Mouse (Mus musculus) mesoderm, embryonic 11.5 days (tissue): Measurements from ENCODE around the gene Med24.
"Not testable (repeated sequence)": the region's sequence is repeated elsewhere in the genome, so short reads cannot be mapped to it uniquely, and the experiment has no call there.

ENCODE experiments used
- DNase-seq: peaks from one replicate; pipeline ENCODE4 v3.0.0-alpha.2; 2012; ENCODE audit warnings: low read depth, low spot score

The Med24 gene

GRCm38 (mm10) chr11:98720756-98721155 is 8.5 kb downstream of the Med24 start:
- no peak for DNase-seq

GRCm38 (mm10) chr11:98717904-98718303 is 11.3 kb downstream of the Med24 start:
- DNase-seq = peak; percentile 72

- DNase-seq = no peak
Measured at GRCm38 (mm10) chr11:98715946-98716345, 13.3 kb downstream of the Med24 start.

- DNase-seq = no peak
Measured at GRCm38 (mm10) chr11:98713703-98714102, 15.5 kb downstream of the Med24 start.

DNA sequence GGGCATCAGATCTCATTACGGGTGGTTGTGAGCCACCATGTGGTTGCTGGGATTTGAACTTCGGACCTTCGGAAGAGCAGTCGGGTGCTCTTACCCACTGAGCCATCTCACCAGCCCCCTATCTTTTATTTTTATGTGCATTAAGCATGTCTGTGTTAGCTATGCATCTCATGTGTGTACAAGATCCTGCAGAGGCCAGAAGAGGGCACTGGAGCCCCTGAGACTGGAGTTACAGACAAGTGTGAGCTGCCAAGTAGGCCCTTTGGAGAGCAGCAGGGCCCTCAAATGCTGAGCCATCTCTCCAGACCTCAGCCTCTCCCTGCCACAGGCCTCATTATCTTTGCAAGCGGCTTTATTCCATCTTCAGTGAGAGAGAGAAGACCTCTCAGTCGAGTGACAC is 17.2 kb downstream of the Med24 start:
- DNase-seq = not testable (repeated sequence)

DNA sequence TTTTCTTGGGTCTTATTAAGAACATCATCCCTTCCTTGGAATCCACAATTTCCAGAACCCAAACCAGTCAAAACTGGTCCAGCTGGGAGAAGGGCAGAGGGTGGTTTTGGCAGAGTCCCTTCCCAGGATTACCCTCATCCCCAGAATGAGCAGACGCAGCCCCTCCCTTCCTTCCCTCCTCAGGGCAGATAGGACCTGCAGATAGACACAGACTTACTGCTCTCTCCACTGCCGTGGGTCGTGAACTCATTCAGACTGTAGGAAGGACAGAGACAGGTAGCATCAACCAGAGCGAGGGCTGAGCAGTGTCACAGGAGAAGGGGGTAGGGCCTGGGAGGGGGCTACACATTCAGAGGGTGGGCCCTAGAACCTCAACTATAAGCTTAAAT is 18.2 kb downstream of the Med24 start:
- DNase-seq = no peak

- peak; percentile 90 for DNase-seq
Measured at GRCm38 (mm10) chr11:98710416-98711045, 18.7 kb downstream of the Med24 start.

DNA sequence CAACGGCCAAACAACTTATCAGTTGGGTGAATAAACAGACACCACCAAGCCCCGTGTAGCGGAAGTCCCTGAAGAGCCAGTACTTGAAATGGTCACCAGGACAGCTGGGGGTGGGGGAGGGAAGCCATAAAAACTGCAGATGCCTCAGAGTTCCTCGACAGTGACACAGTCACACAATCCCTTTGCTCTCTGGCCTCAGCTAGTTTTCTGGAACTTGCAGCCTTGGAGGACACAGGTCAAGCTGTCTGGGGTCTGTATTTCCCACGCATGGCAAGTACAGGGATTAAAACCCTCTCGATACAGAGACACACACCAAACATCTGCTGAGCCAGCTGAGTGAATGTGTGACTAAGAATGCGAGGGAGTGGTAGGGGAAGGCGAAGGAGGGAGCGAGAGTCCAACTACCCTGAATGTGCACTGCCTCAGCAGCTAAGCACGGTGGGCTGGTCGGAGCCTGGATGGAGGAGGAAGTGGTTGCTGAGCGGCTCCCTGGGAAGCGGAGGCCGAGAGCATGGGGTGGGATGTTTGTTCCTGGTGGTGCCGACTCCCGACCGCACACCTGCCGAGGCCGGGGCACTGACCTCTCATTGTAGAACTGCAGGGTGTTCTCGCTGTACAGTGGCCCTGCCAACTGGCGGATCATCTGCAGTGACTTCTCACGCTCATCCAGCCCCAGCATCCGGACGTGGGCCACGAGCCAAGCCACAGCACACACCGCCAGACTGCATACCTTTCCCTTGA is 20.1 kb downstream of the Med24 start:
- no peak for DNase-seq

DNA sequence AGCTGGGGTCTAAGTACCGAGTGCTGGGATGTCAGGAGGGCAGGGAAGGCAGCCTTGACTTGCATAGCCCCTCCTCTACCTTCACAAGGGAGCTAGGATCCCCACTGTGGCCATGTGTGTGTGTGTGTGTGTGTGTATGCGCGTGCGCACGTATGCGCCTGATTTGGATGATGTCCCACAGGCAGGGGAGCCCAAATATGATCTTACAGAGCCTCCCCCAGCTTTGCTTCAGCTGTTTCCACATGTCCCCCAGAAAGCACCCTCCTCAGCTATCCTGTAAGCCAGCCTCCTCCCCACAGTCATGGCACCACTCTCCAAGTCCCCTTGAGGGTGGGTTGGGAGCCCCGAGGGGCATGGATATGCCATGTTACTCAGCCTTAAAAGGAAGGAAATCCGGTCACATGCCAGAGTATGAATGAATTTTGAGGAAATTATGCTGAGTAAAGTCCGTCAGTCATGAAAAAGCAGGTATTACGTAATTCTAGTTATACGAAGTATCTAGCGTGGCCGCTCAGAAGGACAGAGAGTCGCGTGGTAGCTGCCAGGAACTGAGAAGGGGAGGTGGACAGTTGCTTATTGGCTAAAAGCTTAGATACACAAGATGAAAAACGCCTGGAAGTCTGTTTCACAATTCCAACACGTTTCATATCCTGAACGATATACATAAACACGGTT is 20.8 kb downstream of the Med24 start:
- DNase-seq = no peak

DNA sequence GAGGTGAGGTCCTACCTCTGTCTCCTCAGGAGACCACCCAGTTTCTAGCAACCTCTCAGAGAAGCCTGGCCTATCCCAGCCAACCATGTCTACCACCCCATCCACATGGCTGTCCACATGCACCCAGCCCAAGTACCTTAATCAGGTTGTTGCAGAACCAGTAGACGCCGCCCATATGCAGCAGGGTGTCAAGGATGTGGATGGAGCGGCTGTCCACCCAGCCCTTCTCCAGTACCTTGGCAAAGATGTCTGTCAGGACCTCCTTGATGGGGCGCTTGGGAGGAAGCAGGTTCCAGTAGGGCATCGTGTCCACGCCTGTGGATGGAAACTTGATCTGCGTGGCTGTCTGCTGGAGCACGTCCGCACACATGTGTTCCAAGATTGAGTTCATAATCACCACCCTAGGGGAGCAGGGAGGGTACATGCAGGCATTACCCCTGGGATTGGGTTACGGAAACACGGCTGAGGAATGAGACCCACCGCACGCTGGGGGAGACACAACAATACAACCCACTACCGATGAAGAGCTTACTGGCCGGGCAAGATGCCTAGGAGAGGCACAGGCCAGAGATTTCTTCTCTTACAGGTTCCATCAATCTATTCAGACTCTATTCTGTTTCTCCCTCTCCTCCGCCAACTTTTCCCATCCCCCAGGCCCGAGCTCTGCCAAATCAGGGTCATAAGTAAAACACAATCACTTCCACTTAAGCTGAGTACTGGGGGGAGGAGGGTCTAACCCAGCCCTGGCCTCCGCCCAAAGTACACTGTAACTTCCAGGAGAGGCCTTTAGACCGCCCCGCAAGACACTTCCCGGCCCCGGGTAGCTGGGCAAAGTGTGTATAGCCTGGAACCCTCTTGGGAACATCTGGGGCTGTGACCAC is 21.6 kb downstream of the Med24 start:
- DNase-seq = no peak

- DNase-seq = no peak
Measured at GRCm38 (mm10) chr11:98705021-98705420, 24.2 kb downstream of the Med24 start.

GRCm38 (mm10) chr11:98702323-98702722 is 26.9 kb downstream of the Med24 start:
- no peak for DNase-seq

DNA sequence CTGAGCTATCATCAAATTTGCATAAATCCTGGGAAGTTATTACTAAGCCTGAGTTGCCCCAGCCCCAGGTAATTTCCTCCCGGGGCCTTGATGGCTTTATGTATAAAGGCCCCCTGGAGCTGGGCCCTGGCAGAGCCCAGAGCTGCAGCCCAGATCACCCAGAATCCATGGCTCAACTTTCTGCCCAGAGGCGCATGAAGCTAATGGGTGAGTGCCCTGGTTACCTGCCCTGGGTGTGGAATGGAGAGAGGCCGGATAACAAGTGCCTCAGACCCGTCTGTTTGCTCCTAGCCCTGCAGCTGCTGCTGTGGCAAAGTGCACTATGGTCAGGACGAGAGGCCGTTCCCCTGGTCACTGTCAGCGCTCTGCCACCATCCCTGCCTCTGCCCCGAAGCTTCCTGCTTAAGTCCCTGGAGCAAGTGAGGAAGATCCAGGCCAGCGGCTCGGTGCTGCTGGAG is 28.0 kb downstream of the Med24 start, which contains the start of gene Csf3:
TSS of gene Csf3 (plus strand) at position 51 of the 458 bp plus-strand sequence.
- no peak for DNase-seq

DNA sequence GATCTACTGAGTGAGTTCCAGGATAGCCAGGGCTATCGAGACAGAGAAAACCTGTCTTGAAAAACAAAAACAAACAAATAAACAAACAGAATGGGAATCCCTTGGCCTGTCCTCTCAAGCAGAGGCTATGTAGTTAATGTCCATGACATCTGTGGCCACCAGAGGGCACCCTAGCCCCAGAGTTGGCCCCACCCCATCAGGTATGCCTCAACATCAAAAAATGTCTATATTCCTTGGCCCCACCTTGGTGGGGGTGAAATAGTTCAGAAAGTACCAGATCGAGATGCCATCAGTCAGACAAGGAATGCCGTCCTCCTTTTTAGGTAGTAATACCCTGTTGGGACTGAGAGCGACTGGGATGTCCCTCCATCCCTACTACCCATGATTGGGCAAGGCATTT is 29.3 kb downstream of the Med24 start:
- peak; percentile 72 for DNase-seq

- DNase-seq = no peak
Measured at GRCm38 (mm10) chr11:98698849-98699640, 30.2 kb downstream of the Med24 start.

DNA sequence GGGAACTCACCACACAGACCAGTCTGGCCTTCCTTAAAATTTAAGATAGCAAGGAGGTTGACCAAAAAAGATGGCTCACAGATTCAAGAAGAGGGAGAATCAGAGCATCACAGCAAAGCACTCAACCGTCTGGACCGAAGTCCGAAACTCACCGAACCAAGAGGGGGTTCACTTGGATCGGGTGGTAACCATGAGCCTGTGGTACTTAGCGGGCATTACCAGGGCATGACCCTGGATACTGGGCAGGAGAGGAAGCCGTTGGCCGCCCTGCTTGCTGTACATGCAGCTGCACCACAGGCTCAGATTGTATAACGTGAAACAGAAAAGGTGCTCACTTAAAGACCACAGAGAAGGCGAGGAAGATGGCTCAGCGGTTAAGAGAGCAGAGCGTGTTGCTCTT is 32.0 kb downstream of the Med24 start:
- DNase-seq = no peak

DNA sequence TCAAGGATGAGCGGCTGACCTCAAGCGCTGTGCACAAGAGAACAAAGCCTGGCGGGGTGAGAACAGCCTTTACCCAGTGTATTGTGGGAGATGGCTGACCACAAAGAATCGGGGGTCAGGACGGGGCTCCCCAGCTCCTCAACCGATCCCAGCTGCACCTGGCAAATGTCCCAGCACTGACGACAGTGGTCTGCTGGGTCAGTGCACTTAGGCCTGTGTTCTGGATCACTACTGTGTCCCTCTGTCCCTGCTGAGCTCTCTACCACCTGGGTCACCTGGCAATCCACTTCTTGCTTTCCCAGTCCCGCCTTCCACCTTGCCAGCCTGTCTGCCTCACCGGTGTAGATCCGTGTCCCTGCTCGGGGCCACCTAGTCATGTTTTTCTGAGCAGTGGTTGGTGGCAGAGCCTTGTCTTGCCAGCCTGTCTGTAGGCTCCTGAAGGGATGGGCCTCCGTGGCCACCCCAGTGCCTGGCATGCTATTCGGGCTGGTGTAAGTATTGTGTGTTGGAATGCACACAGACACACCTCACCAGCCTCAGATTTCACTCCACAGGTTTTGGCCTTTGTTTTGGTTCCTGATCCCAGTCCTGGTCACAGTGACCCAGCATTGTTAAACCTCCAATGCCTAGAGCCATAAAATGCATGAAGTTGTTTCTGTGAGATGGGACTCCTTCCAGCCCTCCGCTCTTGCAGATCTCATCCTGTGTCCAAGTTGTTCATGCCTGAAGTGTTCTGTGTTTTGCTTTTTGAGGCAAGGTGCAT is 32.6 kb downstream of the Med24 start:
- DNase-seq = no peak

- DNase-seq = no peak
Measured at GRCm38 (mm10) chr11:98695408-98695807, 33.8 kb downstream of the Med24 start.

GRCm38 (mm10) chr11:98694301-98694700 is 34.9 kb downstream of the Med24 start:
- DNase-seq = no peak

- DNase-seq = no peak
Measured at GRCm38 (mm10) chr11:98693746-98694145, 35.5 kb downstream of the Med24 start.
